Mouse (Mus musculus) midbrain, embryonic 11.5 days (tissue): Measurements from ENCODE around the gene Ptpn11. TPM values are rescaled to one million over a fixed set of nuclear protein-coding genes. Genes with fewer than 3 reads are reported as not detected.
"Not testable (repeated sequence)": the region's sequence is repeated elsewhere in the genome, so short reads cannot be mapped to it uniquely, and the experiment has no call there.

Experiments used
- ATAC-seq: fragments of 200-750 bp; cut with Nextera tagmentation; 2 replicates; pipeline ENCODE4 v1.8.0; 2017; ENCODE audit warnings: moderate TSS enrichment, moderate library complexity; ENCODE audit not compliant: low FRiP score
- DNase-seq: peaks from one replicate; pipeline ENCODE4 v3.0.0; 2015; ENCODE audit warnings: low spot score; ENCODE audit errors: missing footprints
- H3K27ac ChIP-seq: fragments of 300-500 bp; sonication (generic); 2 replicates; pipeline ENCODE4 v1.5.1; 2014; ENCODE audit warnings: low read depth, low read length
- H3K27me3 ChIP-seq: fragments of 300-500 bp; sonication (generic); 2 replicates; pipeline ENCODE4 v1.6.1; 2014; ENCODE audit warnings: mild to moderate bottlenecking, low read length, moderate library complexity, mixed read lengths; ENCODE audit not compliant: control insufficient read depth, insufficient read depth
- H3K36me3 ChIP-seq: fragments of 300-500 bp; sonication (generic); 2 replicates; pipeline ENCODE4 v1.6.1; 2014; ENCODE audit warnings: mild to moderate bottlenecking, low read length, moderate library complexity, mixed read lengths; ENCODE audit not compliant: control insufficient read depth, insufficient read depth
- H3K4me1 ChIP-seq: fragments of 300-500 bp; sonication (generic); 2 replicates; pipeline ENCODE4 v1.6.1; 2014; ENCODE audit warnings: low read length; ENCODE audit not compliant: control insufficient read depth, insufficient read depth
- H3K4me2 ChIP-seq: fragments of 300-500 bp; sonication (generic); 2 replicates; pipeline ENCODE4 v1.6.1; 2014; ENCODE audit warnings: mild to moderate bottlenecking, moderate library complexity
- H3K4me3 ChIP-seq: fragments of 300-500 bp; sonication (generic); 2 replicates; pipeline ENCODE4 v1.5.1; 2014; ENCODE audit warnings: low read depth, low read length
- H3K9ac ChIP-seq: fragments of 300-500 bp; sonication (generic); 2 replicates; pipeline ENCODE4 v1.6.1; 2014; ENCODE audit warnings: low read length
- H3K9me3 ChIP-seq: fragments of 300-500 bp; sonication (generic); 2 replicates; pipeline ENCODE4 v1.6.1; 2016; ENCODE audit warnings: low read length; ENCODE audit not compliant: control insufficient read depth
- WGBS: fragments of 180-500 bp; shearing (Covaris S2); extraction: QIAGEN DNeasy Blood & Tissue Kit; methylation state at CpG from one replicate; pipeline ENCODE4 v1.1.7; 2014; 5-methylcytosine and 5-hydroxymethylcytosine counted together
- polyA plus RNA-seq: library from polyadenylated mRNA; unstranded; fragments of >200 nt; fragmentation: Nextera tagmentation; extraction: Ambion mirVana; gene quantifications from 2 replicates; pipeline ENCODE4 v1.2.1, GENCODE M21; 2014

Gene Ptpn11
- 24.5 and 25.2 TPM in 2 replicates for polyA plus RNA-seq

DNA sequence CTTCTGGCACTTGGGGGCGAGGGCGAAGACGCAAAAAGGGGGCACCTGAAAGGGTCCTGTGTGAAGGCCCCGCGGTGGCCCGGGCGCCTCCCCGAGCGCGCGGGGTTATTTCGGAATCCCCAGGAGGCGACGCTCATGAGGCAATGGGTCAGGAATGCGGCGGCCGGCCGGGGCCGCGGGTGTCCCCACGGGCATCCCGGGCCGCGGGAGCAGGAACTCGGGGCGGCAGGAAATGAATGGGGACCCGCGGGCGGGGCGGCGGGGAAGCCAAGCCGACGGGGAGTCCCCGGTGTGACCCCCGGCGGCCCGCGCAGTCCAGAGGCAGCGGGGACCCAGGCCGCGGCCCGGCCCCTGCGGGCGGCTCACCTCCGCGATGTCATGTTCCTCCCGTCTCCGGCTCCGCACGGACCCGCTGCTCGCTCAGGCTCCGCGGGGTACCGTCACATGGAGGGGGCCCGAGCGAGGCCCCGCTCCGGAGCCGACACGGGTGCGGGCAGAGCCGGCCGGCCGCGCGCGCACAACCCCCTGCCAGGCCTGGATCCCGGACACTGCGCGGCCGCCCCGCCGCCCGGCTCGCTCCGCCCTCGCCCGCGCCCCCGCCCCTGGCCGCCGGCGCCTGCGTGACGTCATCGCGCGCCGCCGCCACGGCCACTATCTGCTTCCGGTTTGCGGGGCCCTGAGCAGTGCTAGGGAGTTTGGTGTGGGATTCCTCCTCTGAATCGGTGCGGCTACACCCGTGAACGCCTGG, at the start of gene Ptpn11:
Gene Ptpn11, minus strand, starts transcription at position 562 of the 748 bp plus-strand sequence.
- Histone ChIP-seq H3K9me3 (no peaks in the 10 kb centered on the region), H3K4me3 (peak within 1 kb of the TSS; percentile 97), H3K9ac (peak within 1 kb of the TSS; percentile 93), H3K4me2 (peak within 1 kb of the TSS; percentile 66), H3K4me1 (peaks cover 24% of the 10 kb centered on the region), H3K27ac (peak within 1 kb of the TSS; percentile 73), H3K27me3 (no peaks in the 10 kb centered on the region), H3K36me3 (no peaks in the 10 kb centered on the region)
- DNase-seq = peak; percentile 99
- ATAC-seq = peak; percentile 96
- WGBS = under 1% methylated on average over 88 of the region's 98 CpGs

DNA sequence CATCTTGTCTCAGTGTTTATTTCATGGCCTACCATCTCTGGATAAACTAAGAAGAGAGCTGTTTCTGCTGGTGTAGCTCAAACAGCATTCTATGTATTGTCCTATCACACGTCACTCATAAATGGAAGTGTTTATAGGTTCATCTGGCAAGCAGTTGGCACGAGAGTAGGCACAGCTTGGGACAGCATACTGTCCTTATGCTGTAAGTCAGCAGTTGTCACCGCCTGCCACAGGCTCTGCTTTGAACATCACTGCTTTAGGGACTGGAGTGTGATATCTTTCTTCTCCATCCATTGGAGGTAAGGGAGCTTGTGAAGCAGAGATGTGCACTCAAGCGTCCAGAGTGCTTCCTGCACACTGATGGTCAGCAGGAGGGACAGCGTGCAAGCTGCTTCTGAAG, 48.6 kb upstream of the Ptpn11 start:
- no peak overlapping the region for H3K9ac ChIP-seq
- WGBS = 85% methylated on average over 5 of the region's 5 CpGs
- no peak overlapping the region for H3K4me3 ChIP-seq
- H3K4me2 ChIP-seq = no peak overlapping the region
- H3K4me1 ChIP-seq = no peaks in the 10 kb centered on the region
- H3K27ac ChIP-seq = no peak overlapping the region
- H3K36me3 ChIP-seq = no peaks in the 10 kb centered on the region
- DNase-seq (no peak), ATAC-seq (no peak)
- no peaks in the 10 kb centered on the region for H3K9me3 ChIP-seq
- no peaks in the 10 kb centered on the region for H3K27me3 ChIP-seq

DNA sequence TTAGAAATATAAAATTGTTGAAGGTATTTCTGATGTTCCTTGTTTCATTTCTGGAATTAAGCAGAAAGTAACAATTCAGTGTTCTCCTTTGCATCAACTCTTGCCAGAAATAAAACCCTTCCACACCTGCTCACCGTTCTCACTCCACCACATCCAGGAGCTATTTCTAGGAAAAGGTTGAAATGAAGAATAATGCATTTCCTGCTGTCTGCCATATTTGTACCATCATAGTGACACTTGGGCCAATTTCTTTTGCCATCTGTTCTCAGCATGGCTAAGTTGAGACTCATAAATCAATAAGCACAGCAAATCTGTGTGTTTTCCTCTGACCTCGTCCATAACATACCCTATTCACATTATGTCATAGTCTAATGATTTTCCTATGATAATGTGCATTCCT, 47.0 kb upstream of the Ptpn11 start:
- no peak for DNase-seq
- H3K4me2 ChIP-seq = no peak overlapping the region
- WGBS = 86% methylated on average over 2 of the region's 2 CpGs
- ATAC-seq = no peak
- H3K27me3 ChIP-seq = no peaks in the 10 kb centered on the region
- H3K4me1 ChIP-seq = no peaks in the 10 kb centered on the region
- H3K9me3 ChIP-seq = no peaks in the 10 kb centered on the region
- no peak overlapping the region for H3K9ac ChIP-seq
- no peak overlapping the region for H3K4me3 ChIP-seq
- no peaks in the 10 kb centered on the region for H3K36me3 ChIP-seq
- no peak overlapping the region for H3K27ac ChIP-seq

DNA sequence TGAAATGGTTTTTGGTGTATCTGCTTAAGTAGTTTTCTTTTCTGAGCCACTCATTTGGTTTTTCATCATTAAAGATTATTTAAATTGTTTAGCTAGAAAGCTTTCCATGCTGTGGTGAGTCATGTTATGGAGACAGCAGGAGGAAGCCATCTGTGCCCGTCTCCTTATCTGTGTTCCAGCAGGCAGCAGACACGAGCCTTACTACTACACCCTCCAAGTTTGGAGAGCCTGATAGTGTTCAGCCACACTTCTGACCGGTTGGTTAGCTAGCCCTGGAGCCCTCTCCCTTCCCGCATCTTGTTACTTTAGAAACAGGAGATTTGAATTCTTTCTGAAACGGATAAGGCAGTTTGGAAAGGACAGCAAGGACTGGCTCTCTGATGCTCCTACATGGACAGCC, 45.0 kb upstream of the Ptpn11 start:
- ATAC-seq = no peak
- Histone ChIP-seq H3K36me3 (no peaks in the 10 kb centered on the region), H3K27me3 (no peaks in the 10 kb centered on the region), H3K4me3 (no peak overlapping the region), H3K9ac (no peak overlapping the region), H3K27ac (0 out of 2 replicates have a peak overlapping the region, but pooled peaks have one; percentile 16), H3K9me3 (no peaks in the 10 kb centered on the region), H3K4me1 (no peaks in the 10 kb centered on the region), H3K4me2 (no peak overlapping the region)
- whole genome bisulfite sequencing = 82% methylated on average over 5 of the region's 5 CpGs
- no peak for DNase-seq

- no peaks in the 10 kb centered on the region for H3K4me1 ChIP-seq
- no peak overlapping the region for H3K27ac ChIP-seq
- H3K9ac ChIP-seq = no peak overlapping the region
- H3K36me3 ChIP-seq = peaks cover 2% of the 10 kb centered on the region; the same call in 1 of the 2 replicates
- 86% methylated on average over 2 of the region's 2 CpGs for WGBS
- H3K9me3 ChIP-seq = no peaks in the 10 kb centered on the region
- H3K4me3 ChIP-seq = no peak overlapping the region
- ATAC-seq = no peak
- H3K27me3 ChIP-seq = no peaks in the 10 kb centered on the region
- no peak for DNase-seq
- no peak overlapping the region for H3K4me2 ChIP-seq
Measured at GRCm38 (mm10) chr5:121233726-121234125, 42.5 kb upstream of the Ptpn11 start.

GRCm38 (mm10) chr5:121232789-121233188, 41.6 kb upstream of the Ptpn11 start:
- DNase-seq (no peak), ATAC-seq (no peak)
- no peaks in the 10 kb centered on the region for H3K27me3 ChIP-seq
- H3K27ac ChIP-seq = no peak overlapping the region
- H3K4me2 ChIP-seq = no peak overlapping the region
- 100% methylated on average over 1 of the region's 1 CpGs for WGBS
- no peak overlapping the region for H3K9ac ChIP-seq
- H3K4me1 ChIP-seq = no peaks in the 10 kb centered on the region
- H3K36me3 ChIP-seq = peaks cover 2% of the 10 kb centered on the region; the same call in 1 of the 2 replicates
- no peaks in the 10 kb centered on the region for H3K9me3 ChIP-seq
- no peak overlapping the region for H3K4me3 ChIP-seq

- H3K9ac ChIP-seq = no peak overlapping the region
- 96% methylated on average over 9 of the region's 9 CpGs for WGBS
- H3K4me1 ChIP-seq = no peaks in the 10 kb centered on the region
- no peak overlapping the region for H3K4me3 ChIP-seq
- H3K27me3 ChIP-seq = no peaks in the 10 kb centered on the region
- H3K36me3 ChIP-seq = peaks cover 2% of the 10 kb centered on the region; the same call in 1 of the 2 replicates
- H3K4me2 ChIP-seq = no peak overlapping the region
- ATAC-seq (no peak), DNase-seq (no peak)
- H3K27ac ChIP-seq = no peak overlapping the region
- no peaks in the 10 kb centered on the region for H3K9me3 ChIP-seq
Measured at GRCm38 (mm10) chr5:121230811-121231210, 39.6 kb upstream of the Ptpn11 start.

- ATAC-seq (no peak), DNase-seq (no peak)
- no peak overlapping the region for H3K4me3 ChIP-seq
- H3K36me3 ChIP-seq = peaks cover 2% of the 10 kb centered on the region; the same call in 1 of the 2 replicates
- no peak overlapping the region for H3K9ac ChIP-seq
- 90% methylated on average over 2 of the region's 2 CpGs for WGBS
- H3K9me3 ChIP-seq = no peaks in the 10 kb centered on the region
- no peaks in the 10 kb centered on the region for H3K4me1 ChIP-seq
- no peak overlapping the region for H3K27ac ChIP-seq
- H3K4me2 ChIP-seq = no peak overlapping the region
- H3K27me3 ChIP-seq = no peaks in the 10 kb centered on the region
Measured at GRCm38 (mm10) chr5:121229182-121229581, 38.0 kb upstream of the Ptpn11 start.

DNA sequence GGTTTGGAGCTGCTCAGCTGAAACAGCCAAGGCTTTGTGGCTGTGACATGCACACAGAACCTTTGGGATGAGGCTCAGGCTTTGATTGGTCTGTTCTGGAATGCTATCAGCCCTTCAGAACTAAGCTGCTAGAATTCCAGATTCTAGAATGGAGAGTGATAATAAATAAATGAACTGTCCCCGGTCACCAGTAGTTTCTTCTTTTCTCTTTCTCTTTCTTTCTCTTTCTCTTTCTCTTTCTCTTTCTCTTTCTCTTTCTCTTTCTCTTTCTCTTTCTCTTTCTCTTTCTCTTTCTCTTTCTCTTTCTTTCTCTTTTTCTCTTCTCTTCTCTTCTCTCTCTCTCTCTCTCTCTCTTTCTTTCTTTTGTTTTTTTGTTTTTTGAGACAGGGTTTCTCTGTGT, 36.1 kb upstream of the Ptpn11 start:
- H3K4me3 ChIP-seq, H3K4me1 ChIP-seq, H3K27me3 ChIP-seq, H3K27ac ChIP-seq, H3K9ac ChIP-seq, DNase-seq, H3K4me2 ChIP-seq, H3K36me3 ChIP-seq, ATAC-seq, H3K9me3 ChIP-seq: not testable (repeated sequence)
- WGBS = 92% methylated on average over 1 of the region's 1 CpGs
